Mouse (Mus musculus) forebrain, embryonic 11.5 days (tissue): ENCODE measurements around the gene Nr2f1. TPM values are rescaled to one million over a fixed set of nuclear protein-coding genes. Genes with fewer than 3 reads are reported as not detected.

Experiments
- polyA plus RNA-seq: library from polyadenylated mRNA; unstranded; fragments of >200 nt; fragmentation: Nextera tagmentation; extraction: Ambion mirVana; gene quantifications from 2 replicates; pipeline ENCODE4 v1.2.1, GENCODE M21; 2014

Gene Nr2f1
- polyA plus RNA-seq, 1 experiment from 2014 or later: 110 TPM

Other genes starting within 250 kb of the Nr2f1 start
- 1.6 and 1.9 TPM in 2 replicates for gene Pou5f2, start 174.9 kb downstream of the Nr2f1 start, polyA plus RNA-seq